Mouse (Mus musculus) cerebellum, adult 11-12 months (tissue): ENCODE data around the gene Ski.
A peak's percentile ranks its signal among the peaks of the same experiment; 100 is the strongest.

Experiments
- DNase-seq: peaks from one replicate; pipeline ENCODE4 v3.0.0; 2022

Gene Ski

DNA sequence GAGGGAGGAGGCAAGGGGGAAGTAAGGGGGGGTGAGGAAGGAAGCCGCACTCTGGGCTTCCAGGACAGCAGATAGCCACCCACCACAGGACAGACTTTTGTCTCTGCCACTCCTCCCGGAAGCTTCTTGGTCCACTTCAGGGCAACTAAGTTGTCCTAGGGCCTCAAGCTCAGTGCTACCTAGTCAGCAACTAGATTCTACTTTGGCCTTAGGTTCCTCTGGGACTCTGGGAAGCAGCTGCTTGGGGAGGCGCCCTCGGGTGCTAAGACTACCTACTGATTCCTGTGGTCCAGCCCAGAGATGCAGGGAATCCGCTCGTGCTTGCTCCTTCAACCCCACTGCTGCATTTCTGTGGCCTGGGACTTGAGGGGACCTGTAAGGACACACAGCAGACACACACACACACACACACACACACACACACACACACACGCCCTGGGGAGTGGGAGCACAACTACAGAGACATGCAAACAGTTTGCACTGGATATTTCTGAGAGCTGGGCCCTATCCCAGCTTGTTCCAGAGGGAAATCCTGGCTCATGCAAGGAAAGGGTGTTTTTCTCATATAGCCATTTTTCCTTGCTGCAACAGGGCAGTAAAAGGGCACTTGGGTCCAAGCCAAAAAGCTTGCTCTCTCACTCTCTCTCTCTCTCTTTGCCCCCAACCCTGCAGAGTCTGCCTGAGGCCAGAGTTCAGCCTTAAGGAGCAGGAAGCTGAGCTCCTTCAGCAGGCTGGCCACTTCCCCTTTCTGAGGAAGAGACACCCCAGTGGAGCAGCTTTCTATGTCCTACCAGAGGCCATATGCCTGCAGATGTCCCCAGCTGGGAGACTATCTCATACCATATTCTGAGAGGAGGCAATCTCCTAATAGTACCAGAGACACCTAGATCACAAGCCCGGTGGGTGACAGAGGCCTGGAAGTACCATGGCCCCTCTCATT lies 12.2 kb upstream of the Ski start:
- no peak for DNase-seq

DNA sequence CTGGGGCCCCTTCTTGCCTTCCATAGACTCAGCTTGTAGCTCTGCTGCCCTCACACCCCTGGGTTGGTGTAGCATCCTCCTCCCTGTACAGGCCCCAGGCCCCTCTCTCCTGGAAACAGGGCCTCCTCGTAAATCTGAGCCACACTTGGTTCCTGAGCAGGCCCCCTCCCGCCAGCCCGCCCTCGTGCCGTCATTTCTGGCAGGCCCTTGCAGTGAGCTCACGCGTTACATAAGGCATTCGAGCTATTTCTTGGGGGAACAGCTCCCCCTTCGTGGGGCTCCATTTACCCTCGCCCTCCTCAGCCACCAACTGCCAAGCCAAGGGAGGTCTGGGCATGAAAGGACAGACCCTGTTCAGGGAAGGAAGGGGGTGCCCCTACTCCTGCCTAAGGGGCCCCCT lies 11.5 kb upstream of the Ski start:
- DNase-seq, result peak; percentile 87

DNA sequence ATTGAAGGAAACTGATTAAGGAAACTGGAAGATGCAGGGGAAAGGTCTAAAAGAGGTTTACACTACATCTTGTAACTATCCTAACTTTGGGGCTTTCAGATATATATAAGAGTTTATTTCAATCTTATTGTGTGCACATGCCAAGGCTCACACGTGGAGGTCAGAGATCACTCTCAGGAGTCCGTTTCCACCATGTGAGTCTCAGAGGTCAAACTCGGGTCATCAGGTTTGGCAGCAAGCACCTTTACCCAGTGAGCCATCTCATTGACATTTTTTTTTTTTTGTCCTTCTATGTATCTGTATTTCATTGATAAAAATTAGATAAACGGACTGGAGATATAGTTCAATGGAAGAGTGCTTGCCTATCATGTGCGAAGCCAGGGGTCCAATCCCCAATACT lies 6.1 kb upstream of the Ski start:
- DNase-seq, result no peak

DNA sequence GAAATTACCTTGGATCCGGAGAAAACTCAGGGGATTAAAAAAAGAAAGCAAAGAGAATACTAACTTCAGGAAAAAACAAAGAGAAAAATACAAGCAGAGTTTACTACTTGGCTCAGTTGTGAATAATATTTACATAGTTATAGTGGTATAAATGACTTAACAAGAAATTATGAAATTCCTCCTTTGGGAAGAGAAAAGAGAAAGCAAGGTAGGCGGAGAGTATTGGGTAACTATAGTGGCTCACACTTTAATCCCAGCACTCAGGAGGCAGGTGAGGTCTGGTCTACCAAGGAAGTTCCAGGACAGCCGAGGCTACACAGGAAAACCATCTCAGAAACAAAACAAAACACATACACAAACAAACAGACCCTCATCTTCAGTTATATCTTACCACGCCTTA lies 5.6 kb upstream of the Ski start:
- no peak for DNase-seq

DNA sequence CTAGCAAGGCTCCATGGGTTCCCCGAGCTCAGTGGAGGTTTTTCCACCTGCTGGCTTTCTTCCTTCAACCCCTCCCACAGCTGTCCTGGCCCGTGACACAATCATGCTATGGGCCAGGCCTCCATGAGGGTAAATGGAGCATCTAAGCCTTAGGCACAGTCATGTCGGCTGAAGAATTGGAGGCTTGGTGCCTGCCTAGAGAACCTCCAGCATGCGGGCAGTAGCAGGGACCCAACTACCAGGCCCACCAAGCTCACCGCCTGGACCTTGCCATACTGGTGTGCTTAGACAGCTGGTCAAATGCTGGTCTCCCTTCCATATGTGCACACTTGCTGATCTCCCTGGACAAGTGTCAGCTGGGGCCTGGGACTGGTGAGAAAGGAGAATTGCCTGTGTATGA lies 3.5 kb upstream of the Ski start:
- DNase-seq, result peak; percentile 37

DNA sequence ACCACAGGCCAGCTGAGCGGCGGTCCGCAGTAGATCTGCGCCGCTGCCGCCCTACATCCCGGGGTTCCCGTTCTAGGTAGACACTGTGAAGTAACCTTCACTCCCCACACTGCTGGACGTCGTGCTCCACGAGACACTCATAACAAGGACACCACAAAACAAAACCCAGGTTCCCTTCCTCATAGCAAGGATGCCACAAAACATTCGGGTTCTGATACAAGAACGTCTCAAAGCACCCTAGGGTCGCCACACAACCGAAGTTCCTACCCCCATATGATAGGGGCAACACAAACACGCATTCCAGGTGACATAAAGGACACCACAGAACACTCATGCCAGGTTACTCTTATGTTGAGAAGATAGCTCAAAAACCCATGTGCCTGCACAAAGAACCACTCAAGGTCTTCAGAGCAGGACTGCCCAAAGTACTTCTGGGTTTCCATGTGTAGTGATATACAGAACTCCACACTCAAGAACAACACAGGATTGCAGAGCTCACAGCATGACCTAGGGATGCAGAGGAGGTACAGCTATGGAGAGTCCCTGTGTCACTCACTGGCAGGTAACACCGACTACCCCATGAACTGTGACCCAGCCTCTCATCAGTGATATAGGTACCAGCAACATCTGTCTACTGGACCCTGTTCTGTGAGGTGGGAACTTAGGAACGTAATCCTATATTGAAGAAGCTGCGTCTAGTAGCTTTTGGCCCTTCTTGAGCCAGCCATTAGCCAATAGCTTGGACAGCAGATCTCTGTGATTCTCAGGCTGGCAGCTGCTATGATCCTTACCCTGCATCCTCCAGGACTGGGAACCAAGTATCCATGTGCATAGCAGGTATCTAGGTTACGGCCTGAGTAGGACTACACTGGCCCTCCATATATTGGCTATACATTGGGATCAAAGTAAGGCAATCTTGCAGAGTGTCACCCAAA lies 1.5 kb upstream of the Ski start:
- DNase-seq, result peak; percentile 50

DNA sequence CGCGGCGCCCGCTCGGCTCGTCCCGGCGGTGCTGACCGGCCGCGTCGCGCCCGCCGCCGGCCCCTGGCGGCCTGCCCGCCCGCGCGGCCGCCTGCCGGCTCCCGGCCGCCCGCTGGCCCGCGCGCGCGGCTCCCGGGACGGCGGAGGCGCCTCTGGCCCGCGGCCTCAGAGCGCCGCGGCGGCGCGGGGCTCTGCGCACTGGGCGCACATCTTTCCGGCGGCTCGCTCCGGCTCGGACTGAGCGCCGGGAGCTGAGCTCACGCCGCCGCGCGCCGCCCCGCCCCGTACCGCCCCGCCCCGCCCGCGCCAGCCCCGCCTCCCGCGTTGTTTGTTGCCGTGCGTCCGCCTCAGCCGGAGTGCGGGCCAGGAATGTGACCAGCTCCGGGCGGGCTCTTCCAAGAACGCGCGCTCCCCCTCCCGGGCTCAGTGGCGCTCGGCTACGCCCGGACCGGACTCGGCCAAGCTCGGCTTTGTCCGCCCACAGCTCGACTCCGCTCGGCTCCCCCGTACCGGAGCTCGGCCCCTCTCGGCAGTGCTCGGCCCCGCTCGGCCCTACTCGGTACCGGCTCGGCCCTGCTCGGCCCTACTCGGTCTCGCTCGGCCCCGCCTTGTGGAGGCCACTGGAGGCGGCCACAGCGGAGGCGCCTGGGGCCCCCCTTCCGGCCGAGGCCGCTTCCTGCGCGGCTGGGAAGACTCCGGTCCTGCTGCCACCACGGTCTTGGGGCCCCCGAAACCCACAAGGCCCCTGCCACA lies 625 bp upstream of the Ski start:
- peak; percentile 99 for DNase-seq

DNA sequence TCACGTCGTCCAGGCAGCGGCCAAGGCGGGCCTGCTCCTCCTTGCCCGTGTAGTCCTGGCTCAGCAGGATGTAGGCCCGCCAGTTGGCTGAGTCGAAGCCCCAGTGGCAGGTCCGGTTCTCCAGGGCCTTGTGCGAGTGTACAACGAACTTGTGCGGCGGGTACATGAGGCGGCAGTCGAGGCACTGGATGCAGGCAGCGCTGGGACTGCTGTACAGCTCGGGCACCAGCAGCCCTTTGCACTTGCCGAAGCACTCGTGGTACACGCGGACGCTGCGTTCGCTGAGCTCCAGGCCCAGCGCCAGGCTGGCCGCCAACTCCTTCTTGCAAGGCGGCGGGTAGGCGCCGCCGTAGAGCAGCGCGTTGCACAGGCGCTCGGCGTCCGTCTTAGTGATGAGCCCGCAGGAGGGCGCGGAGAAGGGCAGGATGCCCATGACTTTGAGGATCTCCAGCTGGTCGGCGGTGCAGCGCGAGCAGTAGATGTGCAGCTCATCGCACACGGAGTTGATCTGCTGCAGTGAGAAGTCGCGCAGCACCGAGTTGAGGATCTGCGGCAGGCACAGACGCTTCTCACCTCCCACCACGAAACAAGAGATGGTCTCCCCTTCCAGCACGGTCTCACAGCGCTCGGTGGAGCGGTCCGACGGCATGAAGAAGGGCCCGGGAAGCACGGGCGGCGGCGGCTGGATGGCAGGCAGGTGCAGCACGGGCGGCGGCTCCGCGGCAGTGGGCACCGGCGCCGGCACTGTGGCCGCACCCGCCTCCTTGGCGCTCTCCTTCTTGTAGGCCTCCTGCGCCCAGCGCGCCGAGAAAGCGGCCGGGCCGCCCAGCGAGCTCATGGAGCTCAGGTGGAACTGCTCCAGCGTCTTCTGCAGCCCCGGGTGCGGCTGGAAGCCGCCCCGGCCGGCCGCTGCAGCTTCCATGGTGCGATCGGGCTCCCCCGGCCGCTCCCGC lies 517 bp downstream of the Ski start:
- DNase-seq, result peak; percentile 84

DNA sequence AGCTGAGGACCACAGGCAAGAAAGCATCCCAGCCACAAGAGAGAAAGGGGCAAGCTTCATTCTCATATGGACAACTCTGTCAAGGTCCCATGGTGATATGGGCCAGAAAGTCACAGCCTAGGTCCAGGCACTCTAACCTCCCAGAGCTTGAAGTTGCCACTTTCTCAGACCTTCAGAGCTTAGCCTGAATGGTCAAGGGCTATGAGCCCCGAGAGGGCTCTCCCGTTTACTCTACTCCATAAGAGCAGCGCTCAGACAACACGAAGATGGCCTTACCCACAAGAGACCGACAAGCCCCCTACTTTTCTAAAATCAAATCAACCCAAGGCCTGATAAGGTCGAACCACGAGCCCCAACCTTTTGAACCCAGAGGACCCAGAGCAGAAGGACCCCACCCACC lies 1.3 kb downstream of the Ski start:
- DNase-seq, result no peak

DNA sequence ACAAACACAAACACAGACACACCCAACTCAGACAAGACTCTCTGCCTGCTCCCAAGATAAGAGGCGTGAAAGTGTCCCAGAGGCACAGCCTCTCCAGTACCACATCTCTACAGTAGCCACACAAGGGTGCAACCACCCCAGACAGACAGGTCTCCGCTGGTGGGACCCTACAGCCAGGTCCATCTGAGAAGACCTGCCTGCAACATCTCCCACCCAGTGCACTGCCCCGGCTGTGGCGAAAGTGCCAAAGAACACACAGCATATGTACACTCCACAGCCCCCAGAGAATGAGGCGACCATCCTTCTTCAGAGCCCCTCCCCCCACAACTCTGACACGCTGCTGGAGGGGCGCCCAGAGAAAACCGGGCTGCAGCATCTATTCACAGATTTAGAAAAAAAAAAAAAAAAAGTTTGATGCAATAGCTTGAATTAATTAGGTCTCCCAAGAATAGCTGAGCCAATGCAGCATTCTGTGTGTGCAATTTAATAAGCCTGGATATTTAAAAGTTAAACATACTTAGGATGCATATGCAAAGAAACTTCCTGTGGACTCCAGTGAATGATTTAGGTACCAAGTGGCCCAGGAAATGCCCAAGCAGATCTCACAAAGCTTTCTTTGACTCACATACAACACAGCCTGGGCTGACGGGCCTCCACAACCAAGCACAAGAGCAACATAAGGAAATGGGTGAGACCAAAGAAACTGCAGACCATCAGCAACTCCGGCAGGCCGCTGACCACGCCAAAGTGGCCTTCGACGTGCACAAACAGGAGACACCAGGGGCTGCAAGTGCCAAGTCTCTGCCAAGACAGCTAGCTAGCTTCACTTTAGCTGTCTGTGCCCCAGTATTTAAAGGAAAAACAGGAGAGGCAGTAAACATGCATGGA lies 1.9 kb downstream of the Ski start:
- peak; percentile 63 for DNase-seq

DNA sequence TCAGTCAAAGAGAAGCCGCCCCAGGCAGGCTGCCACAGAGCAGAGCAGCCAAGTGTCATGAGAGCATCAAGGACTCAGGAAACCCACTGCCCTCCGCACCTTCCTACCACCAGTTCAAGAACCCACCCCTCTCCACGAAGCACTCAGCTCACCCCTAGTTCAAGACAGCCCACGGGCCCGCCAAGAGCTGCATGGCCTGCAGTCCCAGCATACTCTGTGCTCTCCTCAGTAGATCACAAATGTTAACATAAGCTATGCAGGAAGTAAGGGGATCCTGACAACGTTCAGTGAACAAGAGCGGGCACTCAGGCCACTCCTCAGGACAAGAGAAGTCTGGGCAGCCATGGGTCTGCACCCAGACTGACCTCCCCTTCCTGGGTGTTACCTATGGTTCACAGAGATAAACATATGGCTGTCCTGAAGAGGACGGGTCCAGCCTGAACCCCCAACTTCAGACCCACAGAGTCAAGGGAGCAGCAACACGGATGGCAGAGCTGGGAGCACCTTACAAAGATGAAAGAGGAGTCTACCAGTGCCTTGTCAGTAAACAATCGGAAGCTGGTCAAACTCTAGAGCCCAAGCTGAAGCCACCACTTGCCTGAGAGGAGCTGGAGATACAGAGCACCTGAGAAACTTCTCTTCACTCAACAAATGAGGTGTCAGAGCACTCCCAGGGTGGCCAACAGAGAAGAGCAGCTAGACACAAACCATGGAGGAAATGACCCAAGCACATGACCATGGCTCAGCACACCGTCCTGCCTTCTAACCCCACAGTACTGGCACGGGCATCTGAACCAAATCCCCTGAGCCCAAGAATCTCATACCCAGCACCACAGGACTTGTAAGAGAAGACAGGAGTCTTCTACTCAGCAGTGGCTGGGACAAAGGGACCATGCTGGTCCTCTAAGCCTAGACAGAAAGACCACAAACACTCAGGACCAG lies 2.9 kb downstream of the Ski start:
- peak; percentile 38 for DNase-seq

DNA sequence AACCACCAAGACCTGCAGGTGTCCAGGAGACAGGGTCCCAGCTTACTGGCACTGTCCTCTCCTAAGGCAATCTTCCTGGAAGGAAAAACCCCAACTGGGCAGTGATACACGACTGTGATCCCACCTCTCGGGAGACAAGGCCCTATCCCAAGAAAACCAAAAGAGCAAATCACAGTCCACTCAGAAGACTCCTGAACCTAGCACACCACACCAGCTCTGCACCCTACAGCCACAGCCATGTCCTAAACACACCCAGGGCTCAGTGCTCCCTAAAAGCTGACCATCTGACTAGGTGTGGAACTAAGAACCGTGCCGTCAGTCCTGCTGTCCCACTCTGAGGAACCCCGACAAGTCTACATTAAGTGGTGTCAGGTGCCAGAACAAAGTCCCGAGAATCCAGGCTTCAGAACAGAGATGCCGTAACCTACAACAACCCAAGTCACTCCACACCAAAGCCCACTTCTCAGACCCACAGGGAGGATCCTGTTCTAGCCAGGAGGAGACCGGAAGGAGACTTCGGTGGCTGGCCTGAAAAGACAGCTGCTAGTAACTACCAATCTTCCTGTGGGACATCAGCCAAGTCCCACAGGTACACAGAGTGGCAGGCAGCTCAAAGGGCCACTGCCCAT lies 4.2 kb downstream of the Ski start:
- DNase-seq, result peak; percentile 42

DNA sequence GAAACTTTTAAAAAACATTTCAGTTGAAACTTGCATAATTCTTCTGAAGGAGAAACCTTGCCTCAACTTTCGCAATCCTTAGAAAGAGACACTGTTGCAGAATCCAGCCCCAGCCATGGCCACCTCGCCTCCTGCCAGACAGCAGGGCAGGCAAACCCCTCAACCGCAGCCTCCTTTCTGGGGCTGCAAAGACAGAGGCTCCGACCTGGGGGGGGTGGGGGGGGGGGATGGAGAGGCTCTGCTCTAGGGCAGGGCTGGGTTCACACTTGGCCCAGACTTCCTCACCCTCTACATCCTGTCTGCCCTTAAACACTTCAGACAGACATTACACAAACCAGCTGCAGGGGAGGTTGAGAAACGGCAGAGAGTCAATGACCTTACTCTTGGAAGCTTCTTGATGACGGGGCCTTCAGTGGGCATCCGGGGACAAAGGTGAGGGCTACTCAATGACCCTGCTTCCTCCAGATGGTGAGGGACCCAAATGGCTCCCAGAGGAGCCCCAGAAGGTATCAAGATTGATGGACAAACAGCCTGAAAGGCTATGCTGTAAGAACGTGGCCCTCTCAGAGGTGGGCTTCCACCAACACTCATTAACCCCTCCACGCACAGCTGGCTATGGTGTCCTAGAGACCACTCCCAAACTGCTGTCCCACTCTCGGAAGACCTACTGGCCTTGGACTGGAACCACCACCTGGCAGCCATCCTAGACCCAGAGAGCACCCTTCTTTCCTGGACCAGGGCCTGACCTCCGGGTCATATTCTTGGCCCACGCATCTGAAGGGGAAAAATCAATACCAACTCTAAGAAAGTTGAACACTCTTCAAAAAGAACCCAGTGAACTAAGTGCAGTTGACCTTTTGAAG lies 4.9 kb downstream of the Ski start:
- DNase-seq, result peak; percentile 45

DNA sequence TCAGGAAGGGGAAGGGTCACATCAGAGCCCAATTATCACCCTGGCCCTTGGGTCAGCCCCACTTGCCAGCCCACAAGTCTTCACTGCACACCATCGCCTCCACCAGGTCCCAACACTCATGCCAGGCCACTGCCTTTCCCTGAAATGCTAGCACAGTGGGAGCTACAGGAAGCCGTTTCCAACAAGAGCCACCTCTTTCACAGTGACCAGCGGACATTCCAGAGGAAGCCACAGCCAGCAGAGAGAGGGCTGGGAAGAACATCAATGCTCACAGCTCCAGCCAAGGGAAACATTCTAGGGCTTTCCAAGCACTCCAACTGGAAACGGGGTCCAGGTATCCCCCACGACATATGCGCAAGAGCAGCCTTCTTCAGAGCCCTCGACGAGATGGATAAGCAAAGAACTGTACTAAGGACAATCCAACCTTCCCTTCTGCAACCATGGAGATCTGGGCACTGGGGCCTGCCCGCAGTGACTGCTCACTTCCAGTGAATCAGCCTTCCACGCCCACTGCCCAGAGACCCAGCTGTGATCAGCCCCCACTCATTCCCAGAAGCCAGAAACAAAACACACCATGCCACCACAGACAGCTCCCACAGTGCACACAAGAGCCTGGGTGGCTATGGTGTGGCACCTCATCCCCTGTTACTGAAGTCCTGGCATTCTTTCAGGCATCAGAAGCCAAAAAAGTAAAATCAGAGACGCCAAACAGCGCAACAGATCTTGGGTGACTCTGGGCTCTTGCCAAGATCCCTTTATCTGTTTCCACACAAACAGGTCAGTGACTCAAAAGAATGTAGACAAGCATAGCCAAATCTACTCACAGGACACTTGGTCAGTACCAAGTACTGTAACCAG lies 6.4 kb downstream of the Ski start:
- no peak for DNase-seq

DNA sequence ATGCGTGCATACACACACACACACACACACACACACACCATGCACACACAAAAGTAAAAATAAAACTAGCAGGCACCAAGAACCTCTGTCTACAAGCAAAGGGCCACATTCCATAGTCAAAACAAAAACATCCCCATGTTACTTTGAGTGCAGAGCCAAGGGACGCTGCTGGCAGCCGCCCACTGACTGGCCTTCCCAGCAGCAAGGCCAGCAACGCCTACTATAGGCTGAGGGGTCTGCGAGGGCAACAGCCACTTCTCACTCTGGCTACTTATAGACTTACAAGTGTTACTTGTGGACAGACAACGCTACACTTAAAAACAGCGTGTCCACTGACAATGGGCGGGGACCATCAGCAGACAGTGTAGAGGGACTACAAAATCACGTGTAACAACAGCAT lies 7.2 kb downstream of the Ski start:
- no peak for DNase-seq

DNA sequence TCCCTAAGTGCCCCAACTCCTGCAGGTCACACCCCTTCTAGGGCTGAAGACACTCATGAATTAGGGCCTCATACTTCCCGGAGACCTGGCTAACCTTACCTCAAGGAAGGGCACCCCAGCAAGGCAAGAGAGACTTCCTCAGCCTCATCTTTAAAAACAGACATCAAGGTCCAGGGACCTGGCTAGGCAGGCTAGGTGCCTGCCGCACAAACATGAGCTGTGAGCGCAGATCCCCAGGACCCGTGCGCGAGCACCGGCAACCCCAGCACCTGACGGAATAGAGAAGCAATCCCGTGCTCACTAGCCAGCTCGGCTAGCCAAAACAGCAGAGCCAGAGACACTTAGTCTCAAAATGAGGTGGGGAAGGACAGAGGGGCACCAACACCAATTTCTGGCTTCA lies 7.6 kb downstream of the Ski start:
- no peak for DNase-seq

DNA sequence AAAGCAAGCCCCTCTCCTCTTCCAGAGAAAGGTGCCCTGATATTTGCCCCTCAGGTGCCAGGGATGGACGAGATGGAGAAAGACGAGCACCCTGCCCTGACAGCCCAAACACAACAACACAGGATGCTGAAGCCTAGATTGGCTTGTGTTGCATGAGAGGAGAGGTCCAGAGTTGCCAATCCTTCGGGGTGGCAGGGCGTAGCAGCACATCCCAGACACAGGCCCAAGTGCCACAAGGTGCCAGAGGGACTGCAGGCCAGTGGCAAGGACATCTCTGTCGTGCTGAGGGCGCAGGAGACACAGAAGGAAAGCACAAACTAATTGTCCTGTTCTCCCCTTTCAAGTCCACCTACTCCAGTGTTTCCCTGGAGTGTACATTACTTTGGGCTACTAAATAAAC lies 8.2 kb downstream of the Ski start:
- DNase-seq, result no peak
